Mouse (Mus musculus) naive thymus-derived CD4-positive, alpha-beta T cell, adult 5 months (primary cell): ENCODE measurements around the gene Gm4307. TPM values are rescaled to one million over a fixed set of nuclear protein-coding genes. Genes with fewer than 3 reads are reported as not detected.

Experiments used
- polyA plus RNA-seq: library from polyadenylated mRNA; unstranded; fragments of 100-300 nt; shearing (Covaris generic); gene quantifications from one replicate; pipeline ENCODE4 v1.2.1, GENCODE M21; 2017

Gene Gm4307
- not detected for polyA plus RNA-seq

DNA sequence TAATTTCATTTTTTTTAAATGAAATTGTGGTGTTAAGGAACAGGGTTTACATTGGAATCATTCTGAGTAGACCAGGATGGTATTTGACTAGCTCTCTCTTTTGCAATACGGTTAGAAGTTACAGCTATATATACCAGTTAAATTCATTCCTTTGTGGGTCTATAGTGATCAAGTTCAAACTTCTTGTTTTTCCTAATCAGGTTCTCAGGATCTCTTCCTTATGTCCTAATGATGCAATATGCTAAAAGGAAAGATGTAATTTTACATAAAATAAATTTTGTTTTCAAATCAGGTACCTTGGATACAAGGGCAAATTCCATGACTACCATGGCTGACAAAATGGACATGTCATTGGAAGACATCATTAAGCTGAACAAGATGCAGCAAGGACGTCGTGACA is at the start of gene Gm4307:
Gene Gm4307, plus strand, starts transcription at position 301 of the 400 bp plus-strand sequence.

DNA sequence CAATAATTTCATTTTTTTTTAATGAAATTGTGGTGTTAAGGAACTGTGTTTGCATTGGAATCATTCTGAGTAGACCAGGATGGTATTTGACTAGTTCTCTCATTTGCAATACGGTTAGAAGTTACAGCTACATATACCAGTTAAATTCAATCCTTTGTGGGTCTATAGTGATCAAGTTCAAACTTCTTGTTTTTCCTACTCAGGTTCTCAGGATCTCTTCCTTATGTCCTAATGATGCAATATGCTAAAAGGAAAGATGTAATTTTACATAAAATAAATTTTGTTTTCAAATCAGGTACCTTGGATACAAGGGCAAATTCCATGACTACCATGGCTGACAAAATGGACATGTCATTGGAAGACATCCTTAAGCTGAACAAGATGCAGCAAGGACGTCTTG is 25.8 kb upstream of the Gm4307 start, which contains the start of gene Gm4301:
Gene Gm4301, plus strand, starts transcription at position 301 of the 400 bp plus-strand sequence.

DNA sequence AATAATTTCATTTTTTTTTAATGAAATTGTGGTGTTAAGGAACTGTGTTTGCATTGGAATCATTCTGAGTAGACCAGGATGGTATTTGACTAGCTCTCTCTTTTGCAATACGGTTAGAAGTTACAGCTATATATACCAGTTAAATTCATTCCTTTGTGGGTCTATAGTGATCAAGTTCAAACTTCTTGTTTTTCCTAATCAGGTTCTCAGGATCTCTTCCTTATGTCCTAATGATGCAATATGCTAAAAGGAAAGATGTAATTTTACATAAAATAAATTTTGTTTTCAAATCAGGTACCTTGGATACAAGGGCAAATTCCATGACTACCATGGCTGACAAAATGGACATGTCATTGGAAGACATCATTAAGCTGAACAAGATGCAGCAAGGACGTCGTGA is 20.6 kb upstream of the Gm4307 start, which contains the start of gene Gm4302:
Gene Gm4302, plus strand, starts transcription at position 301 of the 400 bp plus-strand sequence.

DNA sequence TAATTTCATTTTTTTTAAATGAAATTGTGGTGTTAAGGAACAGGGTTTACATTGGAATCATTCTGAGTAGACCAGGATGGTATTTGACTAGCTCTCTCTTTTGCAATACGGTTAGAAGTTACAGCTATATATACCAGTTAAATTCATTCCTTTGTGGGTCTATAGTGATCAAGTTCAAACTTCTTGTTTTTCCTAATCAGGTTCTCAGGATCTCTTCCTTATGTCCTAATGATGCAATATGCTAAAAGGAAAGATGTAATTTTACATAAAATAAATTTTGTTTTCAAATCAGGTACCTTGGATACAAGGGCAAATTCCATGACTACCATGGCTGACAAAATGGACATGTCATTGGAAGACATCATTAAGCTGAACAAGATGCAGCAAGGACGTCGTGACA is 15.5 kb upstream of the Gm4307 start, which contains the start of gene Gm4303:
Gene Gm4303, plus strand, starts transcription at position 301 of the 400 bp plus-strand sequence.

DNA sequence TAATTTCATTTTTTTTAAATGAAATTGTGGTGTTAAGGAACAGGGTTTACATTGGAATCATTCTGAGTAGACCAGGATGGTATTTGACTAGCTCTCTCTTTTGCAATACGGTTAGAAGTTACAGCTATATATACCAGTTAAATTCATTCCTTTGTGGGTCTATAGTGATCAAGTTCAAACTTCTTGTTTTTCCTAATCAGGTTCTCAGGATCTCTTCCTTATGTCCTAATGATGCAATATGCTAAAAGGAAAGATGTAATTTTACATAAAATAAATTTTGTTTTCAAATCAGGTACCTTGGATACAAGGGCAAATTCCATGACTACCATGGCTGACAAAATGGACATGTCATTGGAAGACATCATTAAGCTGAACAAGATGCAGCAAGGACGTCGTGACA is 10.3 kb upstream of the Gm4307 start, which contains the start of gene Gm4305:
Gene Gm4305, plus strand, starts transcription at position 301 of the 400 bp plus-strand sequence.

DNA sequence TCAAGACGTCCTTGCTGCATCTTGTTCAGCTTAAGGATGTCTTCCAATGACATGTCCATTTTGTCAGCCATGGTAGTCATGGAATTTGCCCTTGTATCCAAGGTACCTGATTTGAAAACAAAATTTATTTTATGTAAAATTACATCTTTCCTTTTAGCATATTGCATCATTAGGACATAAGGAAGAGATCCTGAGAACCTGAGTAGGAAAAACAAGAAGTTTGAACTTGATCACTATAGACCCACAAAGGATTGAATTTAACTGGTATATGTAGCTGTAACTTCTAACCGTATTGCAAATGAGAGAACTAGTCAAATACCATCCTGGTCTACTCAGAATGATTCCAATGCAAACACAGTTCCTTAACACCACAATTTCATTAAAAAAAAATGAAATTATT is 21.3 kb downstream of the Gm4307 start, which contains the start of gene Gm4312:
Gene Gm4312, minus strand, starts transcription at position 101 of the 400 bp plus-strand sequence.

Other genes starting within 250 kb of the Gm4307 start
- not detected for gene Gm4301, start 25.7 kb upstream of the Gm4307 start, polyA plus RNA-seq
- not detected for gene Gm4302, start 20.5 kb upstream of the Gm4307 start, polyA plus RNA-seq
- gene Gm4303, start 15.4 kb upstream of the Gm4307 start, polyA plus RNA-seq = not detected
- gene Gm4305, start 10.2 kb upstream of the Gm4307 start, polyA plus RNA-seq = not detected
- gene Gm4312, start 21.2 kb downstream of the Gm4307 start, polyA plus RNA-seq = not detected
- gene Tmtc3, start 126.0 kb downstream of the Gm4307 start, polyA plus RNA-seq = 0.51 TPM
- 0.41 TPM for gene Cep290, start 126.2 kb downstream of the Gm4307 start, polyA plus RNA-seq
- 3.3 TPM for gene 4930430F08Rik, start 229.1 kb downstream of the Gm4307 start, polyA plus RNA-seq
- gene 1700017N19Rik, start 229.1 kb downstream of the Gm4307 start, polyA plus RNA-seq = not detected